Mouse (Mus musculus): ENCODE measurements around the gene Zmpste24.
"Not testable (repeated sequence)": the region's sequence is repeated elsewhere in the genome, so short reads cannot be mapped to it uniquely, and the experiment has no call there.

Zmpste24 gene
- long read RNA-seq, experiment 1, transcript Zmpste24-201 (10 exons, 3,429 nt): major isoform, 9 of 13 reads
- long read RNA-seq, experiment 1, partial matches to known transcripts: 1 of 13 reads
- long read RNA-seq, experiment 1, other reads (novel, unspliced or antisense): 3 of 13 reads
- long read RNA-seq, experiment 2, transcript Zmpste24-201 (10 exons, 3,429 nt): major isoform, 14 of 17 reads
- long read RNA-seq, experiment 2, partial matches to known transcripts: 1 of 17 reads
- long read RNA-seq, experiment 2, other reads (novel, unspliced or antisense): 2 of 17 reads

- intact Hi-C loops (cut with DNase I): no loop called here
These were observed at the start of gene Zmpste24 for GRCm38 (mm10) chr4:121097650-121098378. Zmpste24 (minus strand) TSS chr4:121098241.

DNA sequence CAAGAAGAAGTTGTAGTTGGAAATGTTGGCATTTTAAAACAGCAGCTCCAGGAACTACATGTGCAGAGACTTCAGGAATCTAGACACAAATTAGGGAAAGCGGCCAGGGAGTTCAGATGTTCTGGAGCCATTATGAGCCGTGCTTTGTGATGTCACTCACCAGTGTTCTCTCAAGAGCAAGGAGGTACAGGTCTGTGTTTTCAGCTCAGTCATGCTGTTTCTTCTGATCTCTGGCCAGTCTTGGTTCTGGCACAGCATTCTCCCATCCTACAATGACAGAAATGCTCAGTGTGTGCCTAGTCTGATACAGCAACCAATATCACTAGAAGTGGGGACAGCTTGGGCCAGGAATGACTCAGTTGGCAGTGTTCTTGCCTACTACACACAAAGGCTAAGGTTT, 11.1 kb upstream of the Zmpste24 start, which contains the start of gene Tmco2:
Tmco2 (minus strand) TSS at position 101 of the 400 bp plus-strand sequence.
- intact Hi-C loops (cut with DNase I): no loop called here

- intact Hi-C loops (cut with DNase I): no loop called here
These were observed 5.3 kb upstream of the Zmpste24 start for GRCm38 (mm10) chr4:121103304-121103703.

DNA sequence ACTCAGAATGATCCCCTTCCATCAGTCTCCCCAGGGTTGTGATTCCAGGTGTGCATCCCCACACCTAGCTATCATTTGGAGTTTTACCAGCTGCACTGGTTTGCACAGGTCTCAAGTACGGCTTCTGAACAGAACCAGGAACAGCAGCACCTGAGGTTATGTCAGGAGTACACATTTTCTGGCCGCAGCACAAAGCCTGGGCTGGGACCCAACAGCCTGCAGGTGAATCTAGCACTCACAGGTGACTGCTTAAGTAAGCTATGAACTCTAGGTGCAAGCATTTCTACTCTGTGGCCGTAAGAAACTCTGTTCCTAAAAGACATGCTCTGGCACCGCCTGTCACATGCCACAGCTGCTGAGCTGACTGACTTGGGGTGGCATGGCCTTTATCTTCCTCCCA, 7.8 kb downstream of the Zmpste24 start:
- intact Hi-C loops (cut with DNase I): no loop called here

GRCm38 (mm10) chr4:121088696-121089095, 9.3 kb downstream of the Zmpste24 start:
- intact Hi-C loops (cut with DNase I): no loop called here

DNA sequence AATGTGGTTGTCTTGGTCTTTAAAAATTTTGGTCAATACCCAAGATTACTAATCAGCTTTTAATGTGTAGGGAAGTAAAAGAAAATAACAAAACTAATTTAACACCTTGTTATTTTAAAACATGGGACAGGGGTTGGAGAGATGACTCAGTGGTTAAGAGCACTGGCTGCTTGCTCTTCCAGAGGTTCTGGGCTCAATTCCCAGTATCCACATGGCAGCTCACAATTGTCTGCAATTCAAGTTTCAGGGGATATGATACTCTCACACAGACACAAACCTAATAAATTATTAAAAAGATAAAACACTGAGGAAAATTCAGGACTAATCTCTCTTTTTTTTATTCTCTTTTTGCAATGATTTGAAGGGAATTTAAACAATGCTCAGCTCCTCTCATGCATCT, 13.5 kb downstream of the Zmpste24 start:
- intact Hi-C loops (cut with DNase I): no loop called here

DNA sequence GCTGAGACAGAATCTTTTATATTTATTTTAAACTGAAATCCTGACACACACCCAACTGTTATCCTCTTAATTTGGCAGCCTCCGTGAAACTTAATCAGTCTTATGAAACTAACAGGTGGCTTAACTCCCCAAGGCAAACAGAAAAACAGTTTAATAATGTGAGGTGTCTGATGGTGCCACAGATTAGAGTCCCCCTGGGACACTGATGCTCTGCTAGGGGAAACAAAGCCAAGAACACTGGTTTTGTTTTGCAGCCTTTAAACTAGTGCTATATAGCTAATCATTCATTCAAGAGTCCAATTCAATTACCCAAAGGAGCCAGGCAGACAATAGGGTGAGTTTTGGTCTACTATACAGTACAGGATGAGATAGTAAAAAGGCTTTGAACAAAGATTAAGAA, 17.6 kb downstream of the Zmpste24 start:
- intact Hi-C loops (cut with DNase I): no loop called here

DNA sequence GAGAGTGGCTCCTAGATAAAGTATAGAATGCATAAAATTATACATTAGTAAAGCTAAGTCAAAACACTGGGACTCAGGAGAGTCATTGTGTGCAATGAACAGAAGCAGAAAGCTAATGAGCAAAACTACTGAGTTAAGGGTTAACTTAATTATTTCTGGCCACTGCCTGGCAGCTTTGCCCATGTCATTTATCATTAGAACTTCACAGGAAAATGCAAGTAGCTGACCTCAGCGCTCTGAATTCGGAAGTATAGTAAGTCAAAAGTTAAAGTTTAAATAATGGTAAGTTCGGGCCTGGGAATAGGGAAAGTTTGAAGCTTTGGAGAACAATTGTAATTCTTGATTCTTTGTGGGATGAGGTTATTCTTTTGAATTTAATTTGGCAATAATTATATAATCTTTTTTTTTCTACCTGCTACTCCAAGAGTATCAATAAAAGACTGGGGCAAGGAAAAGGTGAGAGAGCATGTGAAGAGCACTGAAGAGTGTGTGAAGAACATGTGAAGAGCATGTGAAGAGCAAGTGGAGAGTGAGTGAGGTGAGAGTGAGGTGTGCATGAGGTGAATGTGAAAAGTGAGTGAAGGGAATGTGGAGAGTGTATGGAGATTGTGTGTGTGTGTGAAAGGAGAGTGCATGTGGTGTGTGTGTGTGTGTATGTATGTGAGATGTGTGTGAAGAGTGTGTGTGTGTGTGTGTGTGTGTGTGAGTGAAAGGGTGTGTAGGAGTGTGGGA, 20.0 kb downstream of the Zmpste24 start:
- intact Hi-C loops (cut with DNase I): no loop called here

- intact Hi-C loops (cut with DNase I): no loop called here
These were observed 23.8 kb downstream of the Zmpste24 start for GRCm38 (mm10) chr4:121074250-121074649.

- intact Hi-C loops (cut with DNase I): no loop called here
These were observed 32.7 kb downstream of the Zmpste24 start for GRCm38 (mm10) chr4:121065336-121065735.

GRCm38 (mm10) chr4:121059218-121059617, 38.8 kb downstream of the Zmpste24 start:
- intact Hi-C loops (cut with DNase I): not testable (repeated sequence)

- intact Hi-C loops (cut with DNase I): no loop called here
These were observed 41.0 kb downstream of the Zmpste24 start for GRCm38 (mm10) chr4:121057032-121057431.

GRCm38 (mm10) chr4:121056342-121056741, 41.7 kb downstream of the Zmpste24 start:
- intact Hi-C loops (cut with DNase I): no loop called here

- intact Hi-C loops (cut with DNase I): no loop called here
These were observed 45.4 kb downstream of the Zmpste24 start for GRCm38 (mm10) chr4:121052454-121053323.

DNA sequence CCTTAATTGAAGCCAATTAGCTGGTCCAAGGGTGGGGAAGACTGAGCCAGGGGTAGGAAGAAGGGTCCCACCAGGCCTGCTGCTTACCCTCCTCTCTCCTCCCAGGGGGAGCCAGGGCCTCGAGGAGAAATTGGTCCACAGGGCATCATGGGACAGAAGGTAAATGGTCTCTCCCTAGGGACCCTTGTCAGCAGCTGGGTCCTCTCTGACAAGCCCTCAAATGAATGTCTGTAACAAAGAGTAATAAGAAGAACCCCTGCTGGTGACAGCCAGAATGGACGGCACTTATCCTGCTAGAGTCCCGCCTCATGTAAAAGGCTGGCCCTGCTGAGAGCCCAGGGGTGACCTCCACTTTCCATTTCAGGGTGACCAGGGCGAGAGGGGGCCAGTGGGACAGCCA, 46.2 kb downstream of the Zmpste24 start:
- intact Hi-C loops (cut with DNase I): no loop called here

- intact Hi-C loops (cut with DNase I): no loop called here
These were observed 55.1 kb downstream of the Zmpste24 start for GRCm38 (mm10) chr4:121042946-121043345.

DNA sequence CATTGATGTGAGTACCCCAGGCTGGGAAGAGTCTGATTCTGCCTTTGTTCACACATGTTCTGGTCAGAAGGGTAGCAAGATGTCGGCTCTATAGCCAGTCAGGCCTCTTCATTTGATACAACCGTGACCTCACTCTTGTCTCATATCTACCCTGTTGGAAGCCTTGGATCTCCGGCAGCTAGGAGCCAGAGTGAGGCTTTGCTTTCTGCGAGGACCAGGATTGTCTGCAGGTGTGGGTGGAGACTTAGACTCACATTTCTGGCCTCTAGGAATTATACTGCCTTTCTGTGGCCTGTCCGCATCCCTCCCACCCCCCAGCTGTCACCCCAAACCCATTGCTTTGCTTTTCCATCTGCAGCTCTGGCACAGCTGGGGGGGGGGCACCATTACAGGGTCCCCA, 55.6 kb downstream of the Zmpste24 start:
- intact Hi-C loops (cut with DNase I): no loop called here

DNA sequence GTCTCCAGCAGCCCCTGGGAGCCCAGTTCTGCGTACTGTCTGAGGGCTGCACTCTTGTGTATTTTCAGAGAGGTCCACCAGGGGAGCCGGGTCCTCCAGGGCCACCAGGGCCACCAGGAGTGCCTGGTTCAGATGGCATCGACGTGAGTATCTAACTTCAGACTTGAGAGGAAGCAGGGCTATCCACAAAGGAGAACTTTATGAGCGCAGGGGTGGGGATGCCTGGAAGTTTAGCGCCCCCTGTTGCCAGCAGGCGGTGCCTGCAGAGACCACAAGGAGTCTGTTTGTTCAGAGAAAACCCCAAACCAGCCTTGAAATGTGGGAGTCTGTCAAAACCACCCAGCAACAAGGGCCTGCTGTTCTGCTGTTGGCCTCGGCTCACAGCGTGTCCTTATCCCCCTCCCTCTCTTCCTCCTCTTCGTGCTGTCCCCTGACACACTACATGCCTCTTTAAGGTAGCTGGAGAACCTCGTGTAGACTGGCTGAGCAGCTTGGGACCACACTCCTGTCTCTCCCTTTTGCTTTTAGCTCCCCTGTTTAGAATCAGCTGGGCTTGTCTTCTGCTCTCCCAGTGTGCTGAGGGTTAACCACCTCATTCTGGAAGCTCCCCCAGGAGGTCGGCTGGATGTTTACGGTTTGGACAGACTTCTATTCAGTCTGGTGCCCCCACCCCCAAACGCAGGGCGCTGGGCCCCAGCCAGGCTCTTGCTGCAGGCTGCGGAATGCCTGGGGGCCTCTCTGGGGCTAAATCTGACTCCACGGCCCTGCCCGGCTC, 57.0 kb downstream of the Zmpste24 start:
- intact Hi-C loops (cut with DNase I): no loop called here

GRCm38 (mm10) chr4:121040323-121040722, 57.7 kb downstream of the Zmpste24 start:
- intact Hi-C loops (cut with DNase I): no loop called here

All from adrenal gland (tissue).